Mouse (Mus musculus): ENCODE measurements around the gene Ms4a10. TPM values are rescaled to one million over a fixed set of nuclear protein-coding genes. Genes with fewer than 3 reads are reported as not detected.

Ms4a10 gene
- total RNA-seq, 1 experiment from 2014 or later: 8.0 TPM

DNA sequence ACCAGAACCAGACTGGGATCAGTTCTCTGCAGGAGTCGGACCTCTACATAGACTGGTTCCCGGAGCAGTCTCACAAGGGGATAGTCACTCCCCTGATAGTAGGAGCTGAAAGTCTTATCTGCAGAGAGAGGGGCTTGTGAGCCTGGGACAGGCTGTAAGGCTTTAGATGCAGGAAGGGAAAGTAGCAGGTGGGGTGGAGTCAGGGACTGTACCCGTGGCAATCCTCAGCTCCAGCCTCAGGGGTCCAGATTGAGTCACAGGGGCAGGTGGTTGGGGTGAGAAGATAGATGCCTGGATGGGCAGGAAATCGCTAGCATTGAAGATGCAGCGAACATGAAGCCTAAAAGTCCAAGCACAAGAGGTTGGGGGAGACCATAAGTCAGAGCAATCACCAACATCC, 58.0 kb downstream of the Ms4a10 start:
- DNase-seq: no peak

- DNase-seq: no peak
Observed at GRCm38 (mm10) chr19:10914870-10915269, 59.6 kb downstream of the Ms4a10 start.

- no peak for DNase-seq
Observed at GRCm38 (mm10) chr19:10914291-10914690, 60.2 kb downstream of the Ms4a10 start.

Other genes with a start within 250 kb of the Ms4a10 start
- 1.3 and 8.7 TPM in 2 replicates for gene Cd5, start 235.7 kb downstream of the Ms4a10 start, total RNA-seq (2021)
- 0.41 and 5.2 TPM in 2 replicates for gene Cd6, start 144.6 kb downstream of the Ms4a10 start, total RNA-seq (2021)
- gene Slc15a3, start 134.9 kb downstream of the Ms4a10 start, total RNA-seq (2021): 2.0 and 2.6 TPM in 2 replicates
- gene Tmem132a, start 104.7 kb downstream of the Ms4a10 start, total RNA-seq (2021): 19.6 and 20.2 TPM in 2 replicates
- 92.7 and 101 TPM in 2 replicates for gene Tmem109, start 92.7 kb downstream of the Ms4a10 start, total RNA-seq (2021)
- 125 and 126 TPM in 2 replicates for gene Prpf19, start 79.4 kb downstream of the Ms4a10 start, total RNA-seq (2021)
- gene Zp1, start 54.0 kb downstream of the Ms4a10 start, total RNA-seq (2021): not detected in 2 replicates
- not detected in 2 replicates for gene Ptgdr2, start 37.5 kb downstream of the Ms4a10 start, total RNA-seq (2021)
- gene Ccdc86, start 25.4 kb downstream of the Ms4a10 start, total RNA-seq (2021): 13.6 and 14.2 TPM in 2 replicates
- not detected in 2 replicates for gene Ms4a15, start 18.6 kb upstream of the Ms4a10 start, total RNA-seq (2021)
- gene Ms4a18, start 43.4 kb upstream of the Ms4a10 start, total RNA-seq (2021): not detected in 2 replicates
- gene Ms4a8a, start 106.4 kb upstream of the Ms4a10 start, total RNA-seq (2021): 1.5 and 2.5 TPM in 2 replicates
- gene 1700017D01Rik, start 156.2 kb upstream of the Ms4a10 start, total RNA-seq (2021): not detected in 2 replicates
- gene 1700025F22Rik, start 190.7 kb upstream of the Ms4a10 start, total RNA-seq (2021): not detected in 2 replicates
- not detected in 2 replicates for gene Ms4a13, start 222.1 kb upstream of the Ms4a10 start, total RNA-seq (2021)

Data from adrenal gland, postnatal 14 days (tissue).